In genomic region chr6:146778055-146778454, GRCm38 (mm10) we compare ENCODE assay signal across 17 mouse cellular contexts.
"Had no signal": no experiment of that assay in that cellular context is flagged by ENCODE, and none has a peak within 500 bp of the region (broad histone marks: within the 10 kb centered on the region; RNA-seq: fewer than 3 reads in every experiment).

No protein-coding gene starts in this region.

- H3K4me3 ChIP-seq: neural tube, embryonic 12.5 days; neural tube, embryonic 13.5 days; neural tube, embryonic 15.5 days; stomach, embryonic 15.5 days had no signal

- H3K27me3 ChIP-seq: neural tube, embryonic 12.5 days; neural tube, embryonic 13.5 days; neural tube, embryonic 15.5 days; stomach, embryonic 15.5 days had no signal

- H3K4me1 ChIP-seq: neural tube, embryonic 12.5 days; neural tube, embryonic 13.5 days; neural tube, embryonic 15.5 days; stomach, embryonic 15.5 days had no signal

- H3K4me2 ChIP-seq: neural tube, embryonic 12.5 days; neural tube, embryonic 13.5 days; neural tube, embryonic 15.5 days; stomach, embryonic 15.5 days had no signal

- H3K9ac ChIP-seq: neural tube, embryonic 12.5 days; neural tube, embryonic 13.5 days; neural tube, embryonic 15.5 days; stomach, embryonic 15.5 days had no signal

- DNase-seq: retina, postnatal 1 day; right cerebral cortex, adult 18-20 months; right cerebral cortex, postnatal 14 days; right cerebral cortex, postnatal 25 days; right cerebral cortex, postnatal 4 days; spleen, adult 18-20 months; thymus, adult 18-20 months; thymus, adult 2 months; thymus, postnatal 14 days; thymus, postnatal 25 days; thymus, postnatal 36 days; thymus, postnatal 4 days had no signal

- H3K27ac ChIP-seq: neural tube, embryonic 12.5 days; neural tube, embryonic 13.5 days; neural tube, embryonic 15.5 days; stomach, embryonic 15.5 days; stomach, postnatal 0 days had no signal

- H3K9me3 ChIP-seq: neural tube, embryonic 12.5 days; neural tube, embryonic 13.5 days; neural tube, embryonic 15.5 days; stomach, embryonic 15.5 days had no signal
